Mouse (Mus musculus) layer of hippocampus, postnatal 36 days (tissue): ENCODE measurements around the gene Gramd4. TPM values are rescaled to one million over a fixed set of nuclear protein-coding genes. Genes with fewer than 3 reads are reported as not detected.

Experiments
- DNase-seq, 2 experiments: peaks; one replicate each; pipeline ENCODE4 v3.0.0; 2022
- total RNA-seq, 2 experiments: library from RNA; stranded (reverse); gene quantifications; 2 replicates each; pipeline ENCODE4 v1.2.3; 2021

Gene Gramd4
- 10 to 100 TPM; 25.4 to 30.9 TPM for total RNA-seq

GRCm38 (mm10) chr15:86057413-86057812 is at the start of gene Gramd4:
Gene Gramd4 (plus strand): TSS chr15:86057695.
- no peak for DNase-seq

- no peak for DNase-seq
Measured at GRCm38 (mm10) chr15:86013130-86013529, 44.4 kb upstream of the Gramd4 start.

GRCm38 (mm10) chr15:86013656-86014055 is 43.8 kb upstream of the Gramd4 start:
- DNase-seq, result no peak

- no peak for DNase-seq
Measured at GRCm38 (mm10) chr15:86015026-86015425, 42.5 kb upstream of the Gramd4 start.

GRCm38 (mm10) chr15:86015860-86016541 is 41.5 kb upstream of the Gramd4 start:
- no peak for DNase-seq

GRCm38 (mm10) chr15:86017336-86017735 is 40.2 kb upstream of the Gramd4 start:
- DNase-seq, result no peak

GRCm38 (mm10) chr15:86018753-86019512 is 38.6 kb upstream of the Gramd4 start:
- no peak for DNase-seq

- DNase-seq, result no peak
Measured at GRCm38 (mm10) chr15:86020008-86020407, 37.5 kb upstream of the Gramd4 start.

GRCm38 (mm10) chr15:86021301-86021700 is 36.2 kb upstream of the Gramd4 start:
- no peak for DNase-seq

GRCm38 (mm10) chr15:86021971-86022370 is 35.5 kb upstream of the Gramd4 start:
- no peak for DNase-seq

- no peak for DNase-seq
Measured at GRCm38 (mm10) chr15:86027871-86028270, 29.6 kb upstream of the Gramd4 start.

- no peak for DNase-seq
Measured at GRCm38 (mm10) chr15:86029981-86030380, 27.5 kb upstream of the Gramd4 start.

GRCm38 (mm10) chr15:86032811-86033190 is 24.7 kb upstream of the Gramd4 start:
- DNase-seq, result no peak

GRCm38 (mm10) chr15:86033191-86033841 is 24.2 kb upstream of the Gramd4 start, which contains the start of gene Celsr1:
Gene Celsr1 (minus strand): TSS chr15:86033777.
- DNase-seq, result no peak

GRCm38 (mm10) chr15:86034021-86034523 is 23.4 kb upstream of the Gramd4 start:
- no peak for DNase-seq

- DNase-seq, result no peak
Measured at GRCm38 (mm10) chr15:86034781-86035360, 22.6 kb upstream of the Gramd4 start.

GRCm38 (mm10) chr15:86035913-86036312 is 21.6 kb upstream of the Gramd4 start:
- DNase-seq, result no peak

- DNase-seq, result peak; percentile 50 to 69
Measured at GRCm38 (mm10) chr15:86038802-86039201, 18.7 kb upstream of the Gramd4 start.

GRCm38 (mm10) chr15:86041421-86041820 is 16.1 kb upstream of the Gramd4 start:
- no peak for DNase-seq

- no peak for DNase-seq
Measured at GRCm38 (mm10) chr15:86042364-86042763, 15.1 kb upstream of the Gramd4 start.

GRCm38 (mm10) chr15:86049510-86049909 is 8.0 kb upstream of the Gramd4 start:
- no peak for DNase-seq

GRCm38 (mm10) chr15:86050170-86050743 is 7.2 kb upstream of the Gramd4 start:
- DNase-seq, result no peak
